Mouse (Mus musculus) brown adipose tissue, adult 24 weeks (tissue): Measurements from ENCODE around the gene Ube2a. TPM values are rescaled to one million over a fixed set of nuclear protein-coding genes. Genes with fewer than 3 reads are reported as not detected.
"Not testable (repeated sequence)": the region's sequence is repeated elsewhere in the genome, so short reads cannot be mapped to it uniquely, and the experiment has no call there.

Experiments
- H3K27ac ChIP-seq: fragments of 200-500 bp; replicated peaks from 2 replicates; pipeline ENCODE4 v1.5.1; 2012; ENCODE audit warnings: low read depth, mild to moderate bottlenecking, low read length
- H3K4me1 ChIP-seq: fragments of 200-500 bp; 2 replicates; pipeline ENCODE4 v1.6.1; 2012; ENCODE audit warnings: low read length, mixed read lengths; ENCODE audit not compliant: control insufficient read depth, insufficient read depth, insufficient read length
- H3K4me3 ChIP-seq: fragments of 200-500 bp; 2 replicates; pipeline ENCODE4 v1.5.1; 2012; ENCODE audit warnings: low read depth, mild to moderate bottlenecking, low read length, moderate library complexity; ENCODE audit not compliant: insufficient read depth
- polyA plus RNA-seq: library from polyadenylated mRNA; stranded (reverse); fragments of >200 nt; gene quantifications from 2 replicates; pipeline ENCODE4 v1.2.4, GENCODE M21; 2012; ENCODE audit not compliant: missing spikeins, insufficient read depth, insufficient read length

The Ube2a gene
- polyA plus RNA-seq, 1 experiment = 94.7 TPM

DNA sequence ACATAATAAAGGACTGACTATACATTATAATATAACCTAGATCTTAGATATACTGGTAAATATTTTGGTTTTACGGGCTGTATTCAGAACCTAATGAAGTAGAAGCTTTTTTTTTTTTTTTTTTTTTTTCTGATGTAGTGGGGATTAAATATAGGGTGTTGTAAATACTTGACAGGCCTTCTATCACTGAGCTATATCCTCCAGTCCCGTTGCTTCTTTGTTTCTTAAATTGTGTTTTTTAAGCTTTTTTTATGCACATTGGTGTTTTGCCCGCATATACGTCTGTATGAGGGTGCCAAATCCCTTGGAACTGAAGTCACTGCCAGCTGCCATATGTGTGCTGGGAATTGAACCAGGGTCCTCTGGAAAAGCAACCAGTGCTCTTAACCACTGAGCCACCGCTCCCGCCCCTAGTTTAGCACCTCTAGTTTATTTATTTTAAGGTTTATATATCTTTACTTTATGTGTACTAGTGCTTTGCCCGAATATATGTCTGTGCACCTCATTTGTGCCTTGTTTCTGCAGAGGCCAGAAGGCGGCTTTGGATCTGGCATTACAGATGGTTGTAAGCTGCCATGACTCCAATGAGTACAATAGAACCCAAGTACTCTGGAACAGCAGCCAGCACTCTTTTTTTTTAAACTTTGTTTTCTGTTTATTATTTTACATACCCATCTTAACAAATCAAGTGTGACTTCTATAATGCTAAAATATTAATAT is 8.9 kb upstream of the Ube2a start:
- Histone ChIP-seq H3K4me1 (no peaks in the 10 kb centered on the region; the same call in 1 of the 2 replicates), H3K27ac (no peak overlapping the region)

GRCm38 (mm10) chrX:36870372-36870771 is 3.3 kb upstream of the Ube2a start:
- H3K4me3 ChIP-seq = no peak overlapping the region
- H3K27ac ChIP-seq = no peak overlapping the region
- H3K4me1 ChIP-seq = no peaks in the 10 kb centered on the region; the same call in 1 of the 2 replicates

More for the DNA sequence above, 8.9 kb upstream of the Ube2a start:
- no peak overlapping the region; the same call in 1 of the 2 replicates for H3K4me3 ChIP-seq

DNA sequence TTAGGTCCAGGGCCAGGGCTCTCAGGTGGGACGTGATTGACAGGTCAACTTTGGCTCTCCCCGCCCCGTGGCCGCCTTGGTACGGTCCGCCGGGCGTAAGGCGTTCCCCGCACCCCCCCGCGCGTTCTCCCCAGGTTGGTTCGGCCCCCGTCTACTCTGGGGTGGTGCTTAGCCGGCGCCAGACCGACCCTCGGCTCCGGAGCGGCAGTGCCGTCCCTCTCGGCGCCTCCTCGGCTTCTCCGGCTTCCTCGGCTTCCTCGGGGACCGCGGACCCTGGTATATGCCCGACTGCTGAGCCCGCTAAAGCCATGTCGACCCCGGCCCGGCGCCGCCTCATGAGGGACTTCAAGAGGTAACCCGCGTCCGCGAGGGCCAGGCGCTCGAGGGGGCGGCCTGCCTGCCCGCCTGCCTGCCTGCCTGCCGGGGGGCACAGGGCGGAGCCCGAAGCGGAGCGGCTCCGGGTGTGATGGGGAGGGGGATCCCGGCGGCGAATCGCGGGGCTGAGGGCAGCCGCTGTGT is 537 bp downstream of the Ube2a start:
- H3K4me3 ChIP-seq = peak overlapping the region; percentile 96
- no peaks in the 10 kb centered on the region; the same call in 1 of the 2 replicates for H3K4me1 ChIP-seq
- peak overlapping the region; percentile 78 for H3K27ac ChIP-seq

- H3K4me1 ChIP-seq = no peaks in the 10 kb centered on the region; the same call in 1 of the 2 replicates
- peak overlapping the region; percentile 96 for H3K4me3 ChIP-seq
- peak overlapping the region; percentile 78 for H3K27ac ChIP-seq
Measured at GRCm38 (mm10) chrX:36874704-36875128, 1.0 kb downstream of the Ube2a start.

DNA sequence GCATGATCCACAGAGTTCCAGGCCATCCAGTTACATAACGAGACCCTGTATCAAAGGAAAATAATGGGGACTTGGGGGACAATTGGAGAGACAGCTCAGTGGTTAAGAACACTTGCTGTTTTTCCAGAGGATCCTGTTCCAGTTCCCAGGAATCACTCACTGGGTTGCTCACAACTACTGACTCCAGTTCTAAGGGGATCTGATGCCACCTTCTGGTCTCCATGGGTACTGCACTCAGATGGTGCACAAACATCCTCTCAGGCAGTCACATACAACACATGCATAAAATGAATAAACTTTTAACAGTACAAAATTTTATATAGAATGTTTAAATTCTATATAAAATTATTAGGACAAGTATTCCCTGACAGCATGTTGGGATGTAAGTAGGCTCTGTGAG is 11.0 kb downstream of the Ube2a start:
- H3K4me1 ChIP-seq = no peaks in the 10 kb centered on the region
- H3K4me3 ChIP-seq = no peak overlapping the region
- no peak overlapping the region for H3K27ac ChIP-seq

GRCm38 (mm10) chrX:36898931-36899330 is 25.2 kb downstream of the Ube2a start:
- H3K4me1 ChIP-seq, H3K27ac ChIP-seq, H3K4me3 ChIP-seq: not testable (repeated sequence)

- H3K4me3 ChIP-seq = peak overlapping the region; percentile 9; the same call in 1 of the 2 replicates
Measured at GRCm38 (mm10) chrX:36901655-36902054, 28.0 kb downstream of the Ube2a start.

GRCm38 (mm10) chrX:36902321-36903114 is 28.8 kb downstream of the Ube2a start, which contains the start of gene Nkrf:
TSS of gene Nkrf (minus strand) at chrX:36902899.
- Histone ChIP-seq H3K4me3 (peak within 1 kb of the TSS; percentile 85), H3K4me1 (no peaks in the 10 kb centered on the region), H3K27ac (peak within 1 kb of the TSS; percentile 87; the same call in 1 of the 2 replicates)

More at GRCm38 (mm10) chrX:36901655-36902054, 28.0 kb downstream of the Ube2a start:
- H3K27ac ChIP-seq = no peak overlapping the region
- H3K4me1 ChIP-seq = no peaks in the 10 kb centered on the region

DNA sequence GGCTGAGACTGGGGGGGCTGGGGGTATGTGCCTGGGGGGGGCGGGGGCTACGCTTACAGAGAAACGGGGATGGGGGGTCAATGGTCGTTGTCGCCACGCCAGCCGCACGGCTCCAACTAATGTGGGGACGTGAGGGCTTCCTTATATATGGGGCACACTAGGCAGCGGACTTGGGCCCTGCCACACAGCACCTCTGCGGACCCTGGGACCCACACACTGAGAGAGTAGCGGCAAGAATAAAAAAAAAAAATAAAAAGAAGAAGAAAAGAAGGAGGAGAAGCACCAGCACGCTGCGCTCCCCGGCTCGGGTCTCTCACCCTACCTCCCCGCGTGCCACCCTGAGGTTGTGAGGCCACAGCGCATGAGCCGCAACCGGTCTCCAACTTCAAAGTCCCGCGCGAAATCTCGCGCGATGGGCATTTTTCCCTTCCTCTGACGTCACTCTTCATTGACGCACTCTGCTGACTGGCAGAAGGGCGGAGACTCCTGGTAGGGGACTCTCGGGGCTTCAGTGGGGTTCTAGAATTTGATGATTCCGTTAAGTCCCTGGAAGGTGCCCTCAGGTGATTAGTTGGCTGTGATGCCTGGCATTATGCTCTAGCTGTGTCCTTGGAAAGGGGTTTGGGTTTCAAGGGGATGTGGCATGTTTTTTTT is 29.5 kb downstream of the Ube2a start:
- Histone ChIP-seq H3K4me1 (no peaks in the 10 kb centered on the region), H3K27ac (peak overlapping the region; percentile 87; the same call in 1 of the 2 replicates), H3K4me3 (peak overlapping the region; percentile 85)

DNA sequence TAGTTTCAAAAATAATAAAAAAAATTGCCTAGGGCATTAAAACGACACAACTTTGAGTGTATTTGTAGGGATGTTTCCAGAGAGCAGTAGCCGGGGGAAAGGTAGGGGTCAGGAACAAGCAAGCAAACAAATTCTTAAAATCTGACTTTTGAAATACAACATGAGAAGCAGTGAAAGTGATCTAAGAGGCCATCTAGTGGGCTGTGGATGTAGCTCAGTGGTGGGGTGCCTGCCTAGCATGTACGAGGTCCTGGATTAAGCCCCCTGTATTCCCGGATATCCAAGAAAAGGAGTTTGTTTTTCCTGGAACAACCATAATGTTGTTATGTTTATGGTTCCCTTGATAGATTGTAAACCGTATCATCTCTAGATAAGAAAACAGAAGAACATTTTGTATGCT is 32.8 kb downstream of the Ube2a start:
- H3K4me1 ChIP-seq = no peaks in the 10 kb centered on the region
- H3K4me3 ChIP-seq = no peak overlapping the region
- H3K27ac ChIP-seq = no peak overlapping the region

DNA sequence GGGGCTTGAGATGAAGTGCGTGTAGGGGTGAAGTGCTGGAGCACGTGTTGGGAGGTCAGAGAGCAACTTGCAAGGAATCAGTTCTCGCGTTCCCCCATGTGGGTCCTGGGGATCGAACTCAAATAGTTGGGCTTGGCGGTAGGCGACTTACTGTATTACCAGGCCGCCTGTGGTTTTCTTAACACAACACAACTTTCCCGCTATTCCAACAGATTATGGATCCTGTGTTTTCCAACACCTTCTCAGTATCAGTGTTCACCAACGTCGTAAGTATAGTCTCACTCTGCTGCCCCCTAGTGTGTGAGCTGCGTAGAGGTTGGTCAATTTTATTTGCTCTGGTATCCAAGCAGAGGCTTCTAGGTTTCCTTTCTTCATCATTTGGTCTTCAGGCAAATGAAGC is 37.6 kb downstream of the Ube2a start:
- no peak overlapping the region for H3K4me3 ChIP-seq
- no peaks in the 10 kb centered on the region for H3K4me1 ChIP-seq
- H3K27ac ChIP-seq = no peak overlapping the region

- Histone ChIP-seq H3K27ac (no peak overlapping the region), H3K4me1 (no peaks in the 10 kb centered on the region), H3K4me3 (no peak overlapping the region)
Measured at GRCm38 (mm10) chrX:36917749-36918148, 44.0 kb downstream of the Ube2a start.

- Histone ChIP-seq H3K27ac (no peak overlapping the region), H3K4me3 (no peak overlapping the region), H3K4me1 (no peaks in the 10 kb centered on the region)
Measured at GRCm38 (mm10) chrX:36921346-36921745, 47.6 kb downstream of the Ube2a start.

GRCm38 (mm10) chrX:36928791-36929190 is 55.1 kb downstream of the Ube2a start:
- H3K4me3 ChIP-seq = no peak overlapping the region
- H3K27ac ChIP-seq = no peak overlapping the region
- no peaks in the 10 kb centered on the region for H3K4me1 ChIP-seq

- Histone ChIP-seq H3K4me3 (no peak overlapping the region), H3K4me1 (no peaks in the 10 kb centered on the region)
Measured at GRCm38 (mm10) chrX:36929694-36930093, 56.0 kb downstream of the Ube2a start.

More at GRCm38 (mm10) chrX:36929694-36930093, 56.0 kb downstream of the Ube2a start:
- no peak overlapping the region for H3K27ac ChIP-seq
